Mouse (Mus musculus) liver (tissue): ENCODE results near the gene Ren1.

Source experiments
- DNase-seq: peaks from one replicate; pipeline ENCODE4 v3.0.0-alpha.2; 2020; ENCODE audit warnings: mixed read lengths

Ren1 gene

GRCm38 (mm10) chr1:133379254-133379985 is 29.1 kb downstream of the Ren1 start:
- DNase-seq = no peak

- DNase-seq = no peak
Measured at GRCm38 (mm10) chr1:133379986-133380320, 29.6 kb downstream of the Ren1 start.

- no peak for DNase-seq
Measured at GRCm38 (mm10) chr1:133380347-133381065, 30.2 kb downstream of the Ren1 start.

- DNase-seq = peak; percentile 78
Measured at GRCm38 (mm10) chr1:133382008-133382407, 31.7 kb downstream of the Ren1 start.

GRCm38 (mm10) chr1:133382552-133383155 is 32.3 kb downstream of the Ren1 start:
- no peak for DNase-seq

GRCm38 (mm10) chr1:133383157-133383783 is 33.0 kb downstream of the Ren1 start:
- DNase-seq = no peak

GRCm38 (mm10) chr1:133385506-133385905 is 35.2 kb downstream of the Ren1 start:
- DNase-seq = peak; percentile 75

- no peak for DNase-seq
Measured at GRCm38 (mm10) chr1:133386209-133386608, 35.9 kb downstream of the Ren1 start.

GRCm38 (mm10) chr1:133387539-133388268 is 37.4 kb downstream of the Ren1 start:
- DNase-seq = no peak

- no peak for DNase-seq
Measured at GRCm38 (mm10) chr1:133394702-133395101, 44.4 kb downstream of the Ren1 start.

- no peak for DNase-seq
Measured at GRCm38 (mm10) chr1:133396693-133397092, 46.4 kb downstream of the Ren1 start.

- DNase-seq = no peak
Measured at GRCm38 (mm10) chr1:133397094-133397482, 46.8 kb downstream of the Ren1 start.

GRCm38 (mm10) chr1:133397483-133398237 is 47.4 kb downstream of the Ren1 start:
- DNase-seq = no peak

GRCm38 (mm10) chr1:133400014-133400725 is 49.9 kb downstream of the Ren1 start:
- no peak for DNase-seq

GRCm38 (mm10) chr1:133404005-133404404 is 53.7 kb downstream of the Ren1 start:
- no peak for DNase-seq

- DNase-seq = no peak
Measured at GRCm38 (mm10) chr1:133406614-133407013, 56.3 kb downstream of the Ren1 start.

- DNase-seq = no peak
Measured at GRCm38 (mm10) chr1:133407436-133407835, 57.1 kb downstream of the Ren1 start.

- DNase-seq = no peak
Measured at GRCm38 (mm10) chr1:133408321-133408720, 58.0 kb downstream of the Ren1 start.

GRCm38 (mm10) chr1:133408880-133409516 is 58.7 kb downstream of the Ren1 start:
- peak; percentile 47 for DNase-seq

- no peak for DNase-seq
Measured at GRCm38 (mm10) chr1:133409786-133410185, 59.5 kb downstream of the Ren1 start.
